Mouse (Mus musculus) cortical plate, adult 2 months (tissue): ENCODE data around the gene 1810009J06Rik.

ENCODE experiments used
- CTCF ChIP-seq: fragments of 200-500 bp; IDR thresholded peaks from 2 replicates; pipeline ENCODE4 v1.5.1; 2011; ENCODE audit warnings: mild to moderate bottlenecking, control low read depth, low read length; ENCODE audit not compliant: insufficient read depth; ENCODE audit errors: extremely low read depth
- POLR2A ChIP-seq: fragments of 200-500 bp; IDR thresholded peaks from 2 replicates; pipeline ENCODE4 v1.6.1; 2011; ENCODE audit warnings: mild to moderate bottlenecking, low read length, control low read depth; ENCODE audit not compliant: insufficient read depth; ENCODE audit errors: extremely low read depth

DNA sequence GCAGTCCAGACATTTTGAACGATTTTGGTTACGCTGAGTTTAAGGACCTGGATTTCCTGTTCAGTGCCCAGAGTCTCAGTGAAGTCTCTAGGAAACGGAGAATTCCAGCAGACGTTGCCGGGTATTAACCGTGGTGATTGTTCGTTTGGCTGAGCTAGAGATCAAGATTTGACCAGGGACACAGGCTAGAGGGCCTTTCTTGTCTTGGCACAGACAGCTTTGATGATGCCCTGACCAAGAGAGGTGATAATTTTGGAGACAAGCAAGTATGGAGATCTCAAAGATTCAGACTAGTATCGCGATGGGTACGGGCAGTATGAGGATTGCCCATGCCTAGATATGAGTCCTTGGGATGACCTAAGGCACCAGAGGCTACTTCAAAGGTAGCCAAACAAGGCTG lies 24.1 kb upstream of the 1810009J06Rik start, which contains the start of gene 1700074P13Rik:
- TF ChIP-seq POLR2A (no peak), CTCF (no peak)
